Mouse (Mus musculus) G1E (cell line): ENCODE results near the gene Ntsr1. TPM values are rescaled to one million over a fixed set of nuclear protein-coding genes. Genes with fewer than 3 reads are reported as not detected.

Experiments
- ATAC-seq: 2 replicates; pipeline ENCODE4 v1.8.0; 2016; ENCODE audit warnings: mild to moderate bottlenecking; ENCODE audit not compliant: insufficient number of reproducible peaks, poor library complexity, low FRiP score, severe bottlenecking; ENCODE audit errors: extremely low read depth
- DNase-seq: peaks from one replicate; pipeline ENCODE4 v3.0.0; 2012; ENCODE audit warnings: low spot score
- H3K27me3 ChIP-seq: 2 replicates; pipeline ENCODE4 v1.6.1; 2012; ENCODE audit warnings: mild to moderate bottlenecking, low read length, inconsistent platforms; ENCODE audit not compliant: insufficient read depth
- H3K36me3 ChIP-seq: replicated peaks from 2 replicates; pipeline ENCODE3; 2012; ENCODE audit warnings: mild to moderate bottlenecking, inconsistent platforms
- H3K4me1 ChIP-seq: 2 replicates; pipeline ENCODE4 v1.6.1; 2012; ENCODE audit warnings: low read depth, low read length, inconsistent platforms, mixed read lengths; ENCODE audit not compliant: insufficient read depth
- H3K4me3 ChIP-seq: 2 replicates; pipeline ENCODE4 v1.5.1; 2012; ENCODE audit warnings: low read depth, mild to moderate bottlenecking, inconsistent platforms, low read length, moderate library complexity, mixed read lengths
- H3K9me3 ChIP-seq: replicated peaks from 2 replicates; pipeline ENCODE4 v1.6.1; 2012; ENCODE audit warnings: inconsistent platforms
- CTCF ChIP-seq: IDR thresholded peaks from 2 replicates; pipeline ENCODE4 v1.5.1; 2012; ENCODE audit warnings: low read depth, low read length, inconsistent platforms, mixed read lengths
- GATA1 ChIP-seq: IDR thresholded peaks from 2 replicates; pipeline ENCODE4 v1.6.1; 2012; ENCODE audit warnings: borderline replicate concordance, low read length, inconsistent platforms, mixed read lengths
- GATA2 ChIP-seq: IDR thresholded peaks from 2 replicates; pipeline ENCODE4 v1.6.1; 2012; ENCODE audit warnings: low read depth, low read length, inconsistent platforms, borderline replicate concordance
- POLR2AphosphoS5 ChIP-seq: IDR thresholded peaks from 2 replicates; pipeline ENCODE4 v1.6.1; 2012; ENCODE audit warnings: low read depth, low read length, inconsistent platforms; ENCODE audit not compliant: insufficient replicate concordance
- TAL1 ChIP-seq: conservative IDR thresholded peaks from 2 replicates; pipeline ENCODE4 v1.6.1; 2012; ENCODE audit warnings: low read depth, low read length, inconsistent platforms, mixed read lengths
- polyA plus RNA-seq: library from polyadenylated mRNA; stranded (reverse); fragments of >175 nt; gene quantifications from 2 replicates; pipeline ENCODE4 v1.2.3, GENCODE M21; 2012
- total RNA-seq, 2 experiments: library from RNA; stranded (forward) in 1 of 2; stranded (reverse) in 1 of 2; fragments of 200-1000 nt in 1 of 2; fragments of >200 nt in 1 of 2; fragmentation: Nextera tagmentation in 1 of 2; gene quantifications; 2 replicates each; pipeline ENCODE4 v1.2.3; 2014 to 2017

The Ntsr1 gene
- total and polyA plus RNA-seq, 3 experiments = 0.05 TPM; not detected in 2

DNA sequence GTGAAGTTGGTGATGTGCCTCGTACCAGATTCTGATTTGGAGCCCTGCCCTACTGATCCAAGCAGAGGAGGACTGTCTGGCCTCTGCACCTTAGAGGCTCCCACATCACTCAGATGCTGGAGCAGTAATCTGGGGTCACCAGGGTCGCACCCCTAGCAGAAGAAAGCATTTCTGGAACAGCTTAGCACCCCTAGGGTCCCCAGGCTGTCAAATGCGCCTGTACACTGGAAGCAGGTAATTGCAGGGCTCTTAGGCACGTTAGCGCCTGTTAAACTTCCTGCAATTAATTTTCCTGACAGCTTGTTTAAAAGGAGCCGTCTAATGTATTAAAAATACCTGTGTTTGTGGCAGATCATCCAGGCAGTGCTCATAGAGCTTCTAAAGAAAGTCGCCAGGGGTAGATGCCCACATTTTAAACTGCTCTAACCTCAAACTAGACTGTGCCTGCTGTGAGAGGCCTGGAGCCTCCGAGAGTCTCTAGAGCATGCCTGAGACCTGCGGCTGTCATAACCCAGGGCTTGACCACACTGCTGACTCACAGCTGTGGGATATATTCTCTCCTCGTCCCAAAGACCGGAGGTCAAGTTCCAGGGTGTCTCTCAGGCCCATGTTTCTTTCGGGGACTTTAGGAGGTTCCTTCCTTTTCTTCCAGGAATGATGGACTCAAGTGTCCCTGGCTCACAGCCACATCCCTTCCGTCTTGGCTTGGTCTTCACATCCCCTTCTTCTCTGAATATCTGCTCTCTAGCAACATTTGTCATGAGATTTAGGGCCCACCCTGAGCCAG, 12.3 kb downstream of the Ntsr1 start:
- H3K36me3 ChIP-seq = no peaks in the 10 kb centered on the region
- TF ChIP-seq TAL1 (no peak), CTCF (no peak), POLR2AphosphoS5 (no peak), GATA1 (no peak), GATA2 (no peak)
- H3K4me3 ChIP-seq = no peak overlapping the region
- H3K27me3 ChIP-seq = no peaks in the 10 kb centered on the region
- no peaks in the 10 kb centered on the region for H3K9me3 ChIP-seq
- no peak for ATAC-seq
- DNase-seq = no peak
- no peaks in the 10 kb centered on the region for H3K4me1 ChIP-seq

DNA sequence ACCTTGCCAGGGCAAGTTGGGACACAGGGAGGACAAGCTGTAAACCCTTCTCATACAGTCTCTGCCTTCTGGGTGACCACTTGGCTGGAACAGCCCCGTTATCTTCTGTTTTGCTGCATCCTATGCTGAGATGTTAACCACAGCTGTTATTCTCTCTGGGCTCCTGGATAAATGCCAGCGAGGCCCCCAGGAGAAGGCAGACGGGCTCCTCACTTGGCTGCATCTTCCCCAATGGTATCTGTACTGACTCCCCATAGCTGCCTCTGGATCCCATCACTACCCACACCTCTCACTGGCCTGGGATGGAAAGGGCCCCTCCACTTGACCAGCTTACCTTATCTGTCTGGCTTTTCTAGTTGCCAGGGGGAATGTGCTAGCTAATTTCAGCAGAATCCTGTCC, 13.2 kb downstream of the Ntsr1 start:
- no peaks in the 10 kb centered on the region for H3K36me3 ChIP-seq
- H3K9me3 ChIP-seq = no peaks in the 10 kb centered on the region
- no peaks in the 10 kb centered on the region for H3K4me1 ChIP-seq
- H3K27me3 ChIP-seq = no peaks in the 10 kb centered on the region
- no peak overlapping the region for H3K4me3 ChIP-seq
- DNase-seq (no peak), ATAC-seq (no peak)
- no peak for TF ChIP-seq POLR2AphosphoS5
- TF ChIP-seq TAL1 = no peak
- TF ChIP-seq CTCF = no peak
- no peak for TF ChIP-seq GATA2
- no peak for TF ChIP-seq GATA1

DNA sequence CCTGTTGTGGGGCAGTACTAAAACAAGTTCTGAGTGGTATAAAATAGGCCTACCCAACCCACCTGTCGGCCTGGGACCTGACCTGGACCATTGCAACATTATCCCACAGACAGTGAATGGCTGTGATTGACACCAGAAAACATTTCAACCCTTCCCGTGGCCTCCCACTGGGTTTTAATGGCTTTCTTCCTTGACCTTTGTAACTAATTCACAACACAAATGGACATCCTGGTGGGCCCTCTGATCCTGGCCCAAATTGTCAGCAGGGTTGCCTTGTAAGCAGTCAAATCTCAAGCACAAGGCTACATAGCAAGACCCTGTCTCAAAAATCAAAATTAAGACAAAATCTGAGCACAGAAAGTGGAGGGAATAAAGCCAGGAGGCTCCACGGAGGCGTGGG, 14.1 kb downstream of the Ntsr1 start:
- DNase-seq (no peak), ATAC-seq (no peak)
- Histone ChIP-seq H3K36me3 (no peaks in the 10 kb centered on the region), H3K4me3 (no peak overlapping the region), H3K4me1 (no peaks in the 10 kb centered on the region), H3K9me3 (no peaks in the 10 kb centered on the region), H3K27me3 (no peaks in the 10 kb centered on the region)
- TF ChIP-seq TAL1 = no peak
- no peak for TF ChIP-seq POLR2AphosphoS5
- TF ChIP-seq GATA1 = no peak
- no peak for TF ChIP-seq CTCF
- TF ChIP-seq GATA2 = no peak

DNA sequence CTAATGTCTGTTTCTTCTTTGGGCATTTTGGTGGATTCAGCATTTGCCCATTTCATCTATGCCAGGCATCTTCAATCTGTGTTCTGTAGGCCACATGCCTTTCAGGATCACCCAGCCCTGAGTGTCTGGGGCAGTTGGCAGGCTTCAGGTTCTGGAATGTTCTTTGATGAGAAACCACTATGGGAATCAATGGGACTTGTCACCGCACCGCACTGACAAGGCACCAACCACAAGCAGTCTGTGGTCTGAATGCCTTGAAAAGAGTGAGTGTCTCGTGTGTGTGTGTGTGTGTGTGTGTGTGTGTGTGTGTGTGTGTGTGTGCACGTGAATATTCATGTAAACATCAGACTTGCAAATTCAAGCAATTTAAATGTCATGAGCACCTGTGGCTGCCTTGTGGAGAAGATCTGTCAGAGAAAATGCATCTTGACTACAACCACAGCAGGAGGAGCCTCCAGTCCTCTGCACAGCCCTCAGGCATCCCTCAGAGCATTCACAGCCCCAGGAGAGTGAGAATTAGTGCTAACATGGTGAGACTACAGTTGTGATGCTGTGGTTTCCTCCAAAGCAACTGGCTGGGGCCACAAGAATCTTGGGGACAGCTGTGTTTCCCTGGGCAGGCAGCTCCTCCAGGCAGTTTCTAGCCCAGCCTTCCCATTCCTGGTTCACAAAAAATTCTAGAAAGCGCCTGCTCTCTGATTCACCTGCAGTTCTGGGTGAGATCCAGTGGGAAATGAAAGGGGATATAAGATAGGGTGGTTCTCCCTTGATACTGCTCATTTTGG, 21.9 kb downstream of the Ntsr1 start:
- TF ChIP-seq TAL1 = no peak
- no peak for TF ChIP-seq GATA1
- TF ChIP-seq POLR2AphosphoS5 = no peak
- TF ChIP-seq GATA2 = no peak
- no peak for TF ChIP-seq CTCF
- no peaks in the 10 kb centered on the region for H3K4me1 ChIP-seq
- H3K36me3 ChIP-seq = no peaks in the 10 kb centered on the region
- no peaks in the 10 kb centered on the region for H3K9me3 ChIP-seq
- DNase-seq (no peak), ATAC-seq (no peak)
- peaks cover 5% of the 10 kb centered on the region for H3K27me3 ChIP-seq
- H3K4me3 ChIP-seq = no peak overlapping the region

DNA sequence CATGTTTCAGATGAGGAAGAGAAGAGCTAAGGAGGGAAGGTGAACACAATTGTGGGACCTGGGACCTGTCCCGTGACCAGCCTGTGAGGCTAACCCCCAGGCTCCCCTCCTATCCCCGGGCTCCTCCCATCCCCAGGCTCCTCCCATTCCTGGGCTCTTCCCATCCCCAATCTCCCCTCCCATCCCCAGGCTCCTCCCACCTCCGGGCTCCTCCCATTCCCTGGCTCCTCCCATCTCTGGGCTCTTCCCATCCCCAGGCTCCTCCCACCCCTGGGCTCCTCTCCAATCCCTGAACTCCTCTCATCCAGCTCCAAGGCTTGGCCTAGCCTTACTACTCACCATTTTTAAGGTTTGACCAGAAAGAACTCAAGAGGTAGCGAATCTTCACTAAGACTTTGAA, 23.0 kb downstream of the Ntsr1 start:
- TF ChIP-seq TAL1 (no peak), GATA1 (no peak), GATA2 (no peak), POLR2AphosphoS5 (no peak), CTCF (no peak)
- Histone ChIP-seq H3K27me3 (peaks cover 5% of the 10 kb centered on the region), H3K4me1 (no peaks in the 10 kb centered on the region), H3K9me3 (no peaks in the 10 kb centered on the region), H3K4me3 (no peak overlapping the region), H3K36me3 (no peaks in the 10 kb centered on the region)
- DNase-seq = no peak
- ATAC-seq = no peak

DNA sequence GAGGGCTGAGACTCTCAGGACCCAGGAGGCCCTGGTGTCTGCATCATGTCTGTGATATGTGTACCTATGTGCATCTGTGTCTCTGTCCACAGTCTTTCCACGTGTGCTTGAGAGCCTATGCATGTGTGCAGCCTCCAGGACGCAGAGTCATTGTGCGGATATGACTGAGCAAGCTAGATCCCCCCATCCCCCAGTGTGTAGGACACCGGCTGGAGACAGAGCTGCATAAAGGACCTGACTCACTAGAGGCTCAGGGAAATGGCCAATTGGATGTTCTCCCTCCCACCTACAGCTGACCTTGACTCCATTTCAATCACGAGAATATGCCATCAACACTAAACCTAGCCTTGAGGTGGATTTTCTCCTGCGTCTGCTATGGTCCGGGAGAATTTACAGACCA, 27.7 kb downstream of the Ntsr1 start:
- H3K36me3 ChIP-seq = no peaks in the 10 kb centered on the region
- no peak overlapping the region for H3K4me3 ChIP-seq
- H3K9me3 ChIP-seq = no peaks in the 10 kb centered on the region
- ATAC-seq (no peak), DNase-seq (no peak)
- H3K4me1 ChIP-seq = no peaks in the 10 kb centered on the region
- no peak for TF ChIP-seq POLR2AphosphoS5
- TF ChIP-seq GATA1 = no peak
- TF ChIP-seq CTCF = no peak
- no peak for TF ChIP-seq GATA2
- no peak for TF ChIP-seq TAL1
- peaks cover 3% of the 10 kb centered on the region; the same call in 1 of the 2 replicates for H3K27me3 ChIP-seq
